Mouse (Mus musculus) kidney, embryonic 16.5 days (tissue): ENCODE measurements around the gene E030025P04Rik. TPM values are rescaled to one million over a fixed set of nuclear protein-coding genes. Genes with fewer than 3 reads are reported as not detected.

Experiments used
- ATAC-seq: fragments of 200-750 bp; cut with Nextera tagmentation; 2 replicates; pipeline ENCODE4 v1.8.0; 2017; ENCODE audit warnings: moderate TSS enrichment; ENCODE audit not compliant: low FRiP score, low TSS enrichment
- H3K27ac ChIP-seq: fragments of 300-500 bp; sonication (generic); 2 replicates; pipeline ENCODE4 v1.5.1; 2014; ENCODE audit warnings: low read length
- H3K27me3 ChIP-seq: fragments of 300-500 bp; sonication (generic); 2 replicates; pipeline ENCODE4 v1.6.1; 2014; ENCODE audit warnings: low read length, control low read depth, mixed read lengths; ENCODE audit not compliant: insufficient read depth
- H3K36me3 ChIP-seq: fragments of 300-500 bp; sonication (generic); 2 replicates; pipeline ENCODE4 v1.6.1; 2014; ENCODE audit warnings: low read length, control low read depth, mixed read lengths; ENCODE audit not compliant: insufficient read depth
- H3K4me1 ChIP-seq: fragments of 300-500 bp; sonication (generic); 2 replicates; pipeline ENCODE4 v1.6.1; 2014; ENCODE audit warnings: low read length, control low read depth, mixed read lengths; ENCODE audit not compliant: insufficient read depth
- H3K4me2 ChIP-seq: fragments of 300-500 bp; sonication (generic); replicated peaks from 2 replicates; pipeline ENCODE4 v1.6.1; 2014; ENCODE audit warnings: low read depth, low read length
- H3K4me3 ChIP-seq: fragments of 300-500 bp; sonication (generic); 2 replicates; pipeline ENCODE4 v1.5.1; 2014; ENCODE audit warnings: mild to moderate bottlenecking, low read length
- H3K9ac ChIP-seq: fragments of 300-500 bp; sonication (generic); replicated peaks from 2 replicates; pipeline ENCODE4 v1.6.1; 2014; ENCODE audit warnings: low read length
- H3K9me3 ChIP-seq: fragments of 300-500 bp; sonication (generic); 2 replicates; pipeline ENCODE4 v1.6.1; 2016; ENCODE audit warnings: low read length, control low read depth
- WGBS: fragments of 180-500 bp; shearing (Covaris S2); extraction: QIAGEN DNeasy Blood & Tissue Kit; methylation state at CpG from one replicate; pipeline ENCODE4 v1.1.7; 2014; 5-methylcytosine and 5-hydroxymethylcytosine counted together
- polyA plus RNA-seq: library from polyadenylated mRNA; unstranded; fragments of >200 nt; fragmentation: Nextera tagmentation; extraction: Ambion mirVana; gene quantifications from 2 replicates; pipeline ENCODE4 v1.2.1, GENCODE M21; 2015

Gene E030025P04Rik
- polyA plus RNA-seq, 1 experiment from 2014 or later: not detected

GRCm38 (mm10) chr11:109170771-109171170 lies 26.6 kb upstream of the E030025P04Rik start:
- Histone ChIP-seq H3K9ac (no peak overlapping the region), H3K27me3 (no peaks in the 10 kb centered on the region), H3K36me3 (no peaks in the 10 kb centered on the region), H3K9me3 (peaks cover 4% of the 10 kb centered on the region; the same call in 1 of the 2 replicates), H3K4me2 (no peak overlapping the region), H3K4me1 (no peaks in the 10 kb centered on the region), H3K27ac (no peak overlapping the region), H3K4me3 (no peak overlapping the region)
- 95% methylated on average over 6 of the region's 6 CpGs for WGBS
- ATAC-seq: no peak

- Histone ChIP-seq H3K27ac (no peak overlapping the region), H3K27me3 (no peaks in the 10 kb centered on the region), H3K4me1 (no peaks in the 10 kb centered on the region), H3K4me2 (no peak overlapping the region), H3K4me3 (no peak overlapping the region), H3K36me3 (no peaks in the 10 kb centered on the region), H3K9me3 (no peaks in the 10 kb centered on the region), H3K9ac (no peak overlapping the region)
- no peak for ATAC-seq
- WGBS: 72% methylated on average over 4 of the region's 5 CpGs
These were observed 13.5 kb upstream of the E030025P04Rik start for GRCm38 (mm10) chr11:109157694-109158093.

- Histone ChIP-seq H3K9me3 (no peaks in the 10 kb centered on the region), H3K4me1 (peaks cover 6% of the 10 kb centered on the region), H3K9ac (no peak overlapping the region), H3K4me2 (no peak overlapping the region), H3K36me3 (no peaks in the 10 kb centered on the region), H3K27me3 (no peaks in the 10 kb centered on the region), H3K4me3 (no peak overlapping the region), H3K27ac (no peak overlapping the region)
- ATAC-seq: no peak
- 49% methylated on average over 7 of the region's 7 CpGs for WGBS
These were observed 747 bp upstream of the E030025P04Rik start for GRCm38 (mm10) chr11:109144890-109145341.

- ATAC-seq: no peak
- 0 out of 2 replicates have a peak, but pooled peaks cover 4% of the 10 kb centered on the region for H3K9me3 ChIP-seq
- H3K27me3 ChIP-seq: no peaks in the 10 kb centered on the region
- H3K4me1 ChIP-seq: no peaks in the 10 kb centered on the region
- WGBS: 56% methylated on average over 7 of the region's 7 CpGs
- H3K36me3 ChIP-seq: no peaks in the 10 kb centered on the region
- H3K27ac ChIP-seq: no peak overlapping the region
- no peak overlapping the region for H3K4me3 ChIP-seq
- H3K4me2 ChIP-seq: no peak overlapping the region
- no peak overlapping the region for H3K9ac ChIP-seq
These were observed 17.7 kb downstream of the E030025P04Rik start for GRCm38 (mm10) chr11:109126482-109126881.

- Histone ChIP-seq H3K4me1 (no peaks in the 10 kb centered on the region), H3K4me2 (no peak overlapping the region), H3K36me3 (no peaks in the 10 kb centered on the region), H3K27ac (no peak overlapping the region), H3K9ac (no peak overlapping the region), H3K9me3 (0 out of 2 replicates have a peak, but pooled peaks cover 2% of the 10 kb centered on the region), H3K27me3 (no peaks in the 10 kb centered on the region), H3K4me3 (no peak overlapping the region)
- WGBS: 84% methylated on average over 5 of the region's 5 CpGs
- no peak for ATAC-seq
These were observed 18.7 kb downstream of the E030025P04Rik start for GRCm38 (mm10) chr11:109125451-109125850.

GRCm38 (mm10) chr11:109124284-109124683 lies 19.9 kb downstream of the E030025P04Rik start:
- WGBS: 56% methylated on average over 3 of the region's 3 CpGs
- H3K36me3 ChIP-seq: no peaks in the 10 kb centered on the region
- no peaks in the 10 kb centered on the region for H3K9me3 ChIP-seq
- H3K27me3 ChIP-seq: no peaks in the 10 kb centered on the region
- no peak overlapping the region for H3K4me3 ChIP-seq
- no peak overlapping the region for H3K27ac ChIP-seq
- no peak overlapping the region for H3K9ac ChIP-seq
- no peak for ATAC-seq
- H3K4me1 ChIP-seq: no peaks in the 10 kb centered on the region
- H3K4me2 ChIP-seq: no peak overlapping the region

- Histone ChIP-seq H3K27me3 (no peaks in the 10 kb centered on the region), H3K4me3 (no peak overlapping the region), H3K36me3 (no peaks in the 10 kb centered on the region), H3K27ac (no peak overlapping the region), H3K9ac (no peak overlapping the region), H3K9me3 (no peaks in the 10 kb centered on the region), H3K4me2 (no peak overlapping the region), H3K4me1 (peaks cover 12% of the 10 kb centered on the region)
- 28% methylated on average over 11 of the region's 11 CpGs for whole genome bisulfite sequencing
- no peak for ATAC-seq
These were observed 34.3 kb downstream of the E030025P04Rik start for GRCm38 (mm10) chr11:109109826-109110346.

- Histone ChIP-seq H3K9ac (no peak overlapping the region), H3K4me1 (peaks cover 12% of the 10 kb centered on the region), H3K9me3 (no peaks in the 10 kb centered on the region), H3K4me3 (no peak overlapping the region), H3K4me2 (no peak overlapping the region), H3K27ac (no peak overlapping the region), H3K36me3 (no peaks in the 10 kb centered on the region), H3K27me3 (no peaks in the 10 kb centered on the region)
- ATAC-seq: no peak
These were observed 35.1 kb downstream of the E030025P04Rik start for GRCm38 (mm10) chr11:109109056-109109455.

- Histone ChIP-seq H3K9me3 (no peaks in the 10 kb centered on the region), H3K9ac (no peak overlapping the region), H3K4me3 (no peak overlapping the region), H3K36me3 (no peaks in the 10 kb centered on the region), H3K4me1 (peaks cover 12% of the 10 kb centered on the region), H3K4me2 (no peak overlapping the region), H3K27me3 (no peaks in the 10 kb centered on the region), H3K27ac (no peak overlapping the region)
- ATAC-seq: no peak; the same call in 1 of the 2 replicates
- WGBS: 31% methylated on average over 11 of the region's 11 CpGs
These were observed 36.5 kb downstream of the E030025P04Rik start for GRCm38 (mm10) chr11:109107518-109108205.

GRCm38 (mm10) chr11:109106751-109107150 lies 37.4 kb downstream of the E030025P04Rik start:
- no peaks in the 10 kb centered on the region for H3K9me3 ChIP-seq
- WGBS: 12% methylated on average over 8 of the region's 8 CpGs
- no peak overlapping the region for H3K4me3 ChIP-seq
- H3K36me3 ChIP-seq: no peaks in the 10 kb centered on the region
- H3K9ac ChIP-seq: no peak overlapping the region
- no peak overlapping the region for H3K27ac ChIP-seq
- ATAC-seq: no peak
- H3K4me1 ChIP-seq: peaks cover 12% of the 10 kb centered on the region
- H3K4me2 ChIP-seq: no peak overlapping the region
- H3K27me3 ChIP-seq: no peaks in the 10 kb centered on the region
